Mouse (Mus musculus) kidney, adult 2 months (tissue): ENCODE measurements around the gene Rasl11b. TPM values are rescaled to one million over a fixed set of nuclear protein-coding genes. Genes with fewer than 3 reads are reported as not detected.

Experiments used
- DNase-seq: peaks from one replicate; pipeline ENCODE4 v3.0.0; 2021
- H3K27ac ChIP-seq: fragments of 200-500 bp; 2 replicates; pipeline ENCODE4 v1.5.1; 2012; ENCODE audit warnings: low read depth, low read length, control low read depth, inconsistent platforms; ENCODE audit not compliant: insufficient read depth
- H3K27me3 ChIP-seq: fragments of 200-500 bp; replicated peaks from 2 replicates; pipeline ENCODE4 v1.6.1; 2012; ENCODE audit warnings: mild to moderate bottlenecking, moderate library complexity, low read length, inconsistent platforms; ENCODE audit not compliant: control insufficient read depth, insufficient read depth
- H3K36me3 ChIP-seq: fragments of 200-500 bp; 2 replicates; pipeline ENCODE4 v1.6.1; 2012; ENCODE audit warnings: mild to moderate bottlenecking, moderate library complexity, low read length, inconsistent platforms; ENCODE audit not compliant: control insufficient read depth, insufficient read depth
- H3K4me1 ChIP-seq: fragments of 200-500 bp; 2 replicates; pipeline ENCODE4 v1.6.1; 2011; ENCODE audit warnings: low read length; ENCODE audit not compliant: control insufficient read depth, insufficient read depth
- H3K4me3 ChIP-seq: fragments of 200-500 bp; 2 replicates; pipeline ENCODE4 v1.5.1; 2011; ENCODE audit warnings: mild to moderate bottlenecking, low read depth, low read length, control low read depth; ENCODE audit not compliant: insufficient read depth
- CTCF ChIP-seq: fragments of 200-500 bp; conservative IDR thresholded peaks from 2 replicates; pipeline ENCODE4 v1.5.1; 2011; ENCODE audit warnings: low read depth, mild to moderate bottlenecking, control low read depth, low read length, moderate library complexity, mixed read lengths; ENCODE audit not compliant: insufficient read depth, insufficient read length
- POLR2A ChIP-seq: fragments of 200-500 bp; IDR thresholded peaks from one replicate; pipeline ENCODE4 v1.6.1; 2011; ENCODE audit warnings: low read depth, low read length, control low read depth
- WGBS: fragments of 180-500 bp; shearing (Covaris S2); methylation state at CpG from one replicate; pipeline ENCODE4 v1.1.7; 2018; 5-methylcytosine and 5-hydroxymethylcytosine counted together
- polyA plus RNA-seq: library from polyadenylated mRNA; depleted of rRNA; stranded (reverse); fragments of >200 nt; gene quantifications from 2 replicates; pipeline ENCODE4 v1.2.3, GENCODE M21; 2012

Gene Rasl11b
- polyA plus RNA-seq, 1 experiment: 43.1 TPM

DNA sequence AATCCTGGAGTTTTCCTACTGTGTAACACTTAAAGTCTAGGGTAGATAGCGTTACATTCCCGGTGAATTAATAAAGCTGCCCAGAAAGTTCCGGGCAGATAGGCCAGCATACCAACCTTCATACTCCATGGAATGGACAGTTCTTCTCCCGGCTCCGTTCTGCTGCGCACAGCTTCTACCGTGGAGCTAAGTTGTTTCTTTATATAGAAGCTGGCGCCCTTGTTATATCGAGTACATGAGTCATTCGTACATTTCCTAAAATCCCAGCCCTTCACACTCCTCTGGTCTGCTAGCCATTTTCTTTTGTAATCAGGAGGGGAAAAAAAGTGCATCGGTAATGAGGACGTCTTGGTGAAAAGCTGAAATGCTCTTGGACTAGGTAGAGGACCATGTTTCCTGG is 7.0 kb upstream of the Rasl11b start:
- no peak for TF ChIP-seq CTCF
- no peak for TF ChIP-seq POLR2A
- Histone ChIP-seq H3K4me3 (no peak overlapping the region), H3K27me3 (no peaks in the 10 kb centered on the region), H3K27ac (no peak overlapping the region), H3K36me3 (no peaks in the 10 kb centered on the region), H3K4me1 (no peaks in the 10 kb centered on the region; the same call in 1 of the 2 replicates)
- 93% methylated on average over 12 of the region's 12 CpGs for WGBS
- no peak for DNase-seq

DNA sequence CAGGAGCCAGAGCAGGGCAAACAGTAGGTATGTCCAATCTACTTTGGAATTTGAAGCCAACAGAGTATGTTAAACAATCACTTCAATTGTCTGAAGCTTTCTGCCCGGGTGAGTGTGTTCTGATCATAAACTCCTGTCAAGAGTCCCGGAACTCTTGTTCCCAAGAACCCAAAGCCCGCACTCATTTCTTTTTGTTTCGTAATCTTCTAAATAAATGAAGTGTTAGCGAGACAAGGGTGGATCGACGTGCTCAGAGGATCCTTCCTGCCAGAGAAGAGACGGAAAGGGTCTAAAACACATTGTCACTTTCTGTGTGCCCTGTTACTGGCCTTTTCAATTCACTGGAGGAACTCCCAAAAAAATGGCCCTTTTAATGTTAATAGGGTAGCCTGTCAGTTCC is 6.2 kb upstream of the Rasl11b start:
- Histone ChIP-seq H3K36me3 (no peaks in the 10 kb centered on the region), H3K27ac (no peak overlapping the region), H3K27me3 (no peaks in the 10 kb centered on the region), H3K4me3 (no peak overlapping the region), H3K4me1 (no peaks in the 10 kb centered on the region; the same call in 1 of the 2 replicates)
- no peak for DNase-seq
- TF ChIP-seq CTCF (no peak), POLR2A (no peak)
- WGBS: 94% methylated on average over 8 of the region's 8 CpGs

DNA sequence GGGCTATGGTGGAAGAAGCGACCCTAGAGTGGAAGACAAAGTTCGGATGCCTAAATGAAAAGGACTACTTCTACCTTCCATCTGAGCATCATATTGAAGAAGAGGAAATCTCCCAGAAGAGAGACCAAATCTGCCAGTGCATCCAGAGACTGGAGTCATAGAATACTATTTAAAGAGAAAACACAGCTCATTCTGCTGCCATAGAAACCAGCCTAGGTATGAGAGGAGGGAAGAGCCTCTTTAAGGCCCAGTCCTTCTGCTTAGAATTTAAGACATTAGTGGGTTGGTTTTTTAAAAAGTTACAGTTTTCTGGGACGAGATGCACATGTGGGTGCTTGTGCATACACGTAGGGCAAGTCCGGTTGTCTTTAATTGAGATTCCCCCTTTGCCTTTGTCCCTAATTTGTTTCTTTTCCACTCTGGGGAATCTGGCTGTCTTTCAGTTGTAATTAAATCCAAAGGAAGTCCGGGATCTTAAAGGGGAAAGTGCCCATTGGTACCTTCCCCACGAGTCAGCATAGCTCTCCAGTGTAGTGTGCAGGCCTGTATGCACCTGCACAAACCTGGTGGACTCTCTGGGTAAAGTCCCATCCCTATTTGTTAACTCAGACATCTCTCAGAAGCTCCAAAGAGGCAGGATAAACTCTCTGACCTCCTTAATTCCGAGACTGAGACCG is 5.5 kb upstream of the Rasl11b start:
- Histone ChIP-seq H3K4me3 (peak overlapping the region; percentile 33), H3K36me3 (no peaks in the 10 kb centered on the region), H3K27me3 (no peaks in the 10 kb centered on the region), H3K27ac (no peak overlapping the region), H3K4me1 (peaks cover 4% of the 10 kb centered on the region)
- DNase-seq: no peak
- TF ChIP-seq POLR2A (no peak), CTCF (no peak)
- 41% methylated on average over 9 of the region's 9 CpGs for WGBS

DNA sequence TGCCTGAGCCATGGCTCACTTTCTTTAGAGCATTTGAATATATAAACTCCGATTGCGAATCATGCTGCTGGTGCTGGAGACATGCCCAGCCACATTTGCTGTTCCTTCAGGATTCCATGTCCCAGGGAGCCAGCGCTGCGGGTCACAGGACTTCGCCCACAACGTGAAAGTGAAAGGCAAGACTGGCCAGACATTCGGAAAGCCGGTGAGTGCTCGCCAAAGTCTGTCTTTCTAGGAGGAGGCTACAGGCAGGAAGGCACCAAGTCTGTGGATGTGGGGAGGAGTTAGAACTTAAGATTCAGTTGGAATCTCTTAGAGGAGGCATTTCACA is 5.0 kb upstream of the Rasl11b start:
- WGBS: 11% methylated on average over 9 of the region's 9 CpGs
- Histone ChIP-seq H3K4me1 (peaks cover 6% of the 10 kb centered on the region), H3K4me3 (peak overlapping the region; percentile 33), H3K27ac (no peak overlapping the region; the same call in 1 of the 2 replicates), H3K27me3 (no peaks in the 10 kb centered on the region), H3K36me3 (no peaks in the 10 kb centered on the region)
- DNase-seq: peak; percentile 76
- TF ChIP-seq CTCF (no peak), POLR2A (no peak)

DNA sequence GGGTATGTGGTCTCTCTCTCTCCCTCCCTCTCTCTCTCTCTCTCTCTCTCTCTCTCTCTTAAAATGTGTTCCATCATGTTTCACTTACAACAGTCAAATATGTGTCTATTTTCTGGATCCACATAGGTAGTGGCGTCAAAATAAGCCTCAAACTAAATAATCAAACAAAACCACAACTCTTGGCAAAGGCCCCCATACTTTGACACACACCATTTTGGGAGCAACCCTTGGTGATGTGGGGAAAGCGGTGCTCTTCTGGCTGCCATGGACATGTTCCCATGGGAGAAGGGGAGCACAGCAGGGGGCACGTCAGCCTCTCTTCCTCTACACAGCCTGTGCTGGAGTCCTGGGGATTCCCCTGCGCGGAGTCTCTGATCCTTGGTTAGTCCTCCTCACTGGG is 4.2 kb upstream of the Rasl11b start:
- Histone ChIP-seq H3K4me1 (peaks cover 6% of the 10 kb centered on the region), H3K27me3 (no peaks in the 10 kb centered on the region), H3K27ac (no peak overlapping the region), H3K4me3 (no peak overlapping the region), H3K36me3 (no peaks in the 10 kb centered on the region)
- 96% methylated on average over 5 of the region's 5 CpGs for WGBS
- no peak for DNase-seq
- TF ChIP-seq POLR2A (no peak), CTCF (no peak)

DNA sequence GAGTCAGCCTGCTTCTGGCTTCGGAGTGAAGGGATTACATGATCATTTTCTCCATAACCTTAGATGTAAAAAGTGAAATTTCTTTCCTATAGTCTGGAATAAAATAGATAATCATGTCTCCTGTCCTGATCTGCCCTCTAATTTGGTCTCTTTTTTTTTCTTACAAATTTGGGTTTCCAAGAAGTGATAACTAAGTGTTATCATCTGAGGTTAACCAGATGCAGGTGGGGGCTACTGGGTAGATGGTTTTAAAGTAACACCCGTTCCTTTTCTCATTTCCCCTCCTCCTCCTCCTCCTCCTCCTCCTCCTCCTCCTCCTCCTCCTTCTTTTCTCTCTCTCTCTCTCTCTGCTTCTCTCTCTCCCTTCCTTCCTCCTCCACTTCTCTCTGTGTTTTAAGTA is 2.1 kb upstream of the Rasl11b start:
- TF ChIP-seq CTCF (no peak), POLR2A (no peak)
- Histone ChIP-seq H3K27ac (no peak overlapping the region), H3K27me3 (no peaks in the 10 kb centered on the region), H3K36me3 (no peaks in the 10 kb centered on the region), H3K4me1 (peaks cover 10% of the 10 kb centered on the region), H3K4me3 (no peak overlapping the region)
- 69% methylated on average over 2 of the region's 2 CpGs for WGBS
- DNase-seq: no peak

DNA sequence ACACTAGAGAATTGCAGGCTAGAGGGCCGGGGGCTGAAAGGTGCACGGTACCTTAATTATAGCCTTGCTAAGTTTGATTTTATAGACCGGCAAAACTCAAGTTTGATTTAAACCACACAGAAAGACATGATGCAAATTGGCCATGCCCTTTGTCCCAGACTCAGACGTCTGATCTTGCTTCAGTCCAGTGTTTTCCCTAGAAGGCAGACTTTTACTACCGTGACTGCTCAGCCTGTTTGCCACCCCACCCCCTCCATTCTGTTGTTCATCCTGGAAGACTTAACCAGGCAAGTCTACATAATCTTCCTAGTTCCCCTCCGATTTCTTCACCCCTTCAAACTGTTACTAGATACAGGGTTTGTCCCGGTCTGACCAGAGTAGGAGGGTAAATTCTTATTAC is 1.5 kb upstream of the Rasl11b start:
- DNase-seq: peak; percentile 55
- TF ChIP-seq POLR2A (no peak), CTCF (no peak)
- H3K27me3 ChIP-seq: no peaks in the 10 kb centered on the region
- H3K27ac ChIP-seq: no peak overlapping the region
- H3K4me1 ChIP-seq: peaks cover 10% of the 10 kb centered on the region
- H3K36me3 ChIP-seq: no peaks in the 10 kb centered on the region
- H3K4me3 ChIP-seq: no peak overlapping the region
- 44% methylated on average over 7 of the region's 7 CpGs for WGBS
